Mouse (Mus musculus) erythroblast, embryonic 14.5 days (primary cell): ENCODE measurements around the gene Olfr263. TPM values are rescaled to one million over a fixed set of nuclear protein-coding genes. Genes with fewer than 3 reads are reported as not detected.

ENCODE experiments used
- H3K27me3 ChIP-seq: 2 replicates; pipeline ENCODE4 v1.6.1; 2012; ENCODE audit warnings: inconsistent platforms; ENCODE audit not compliant: control insufficient read depth
- H3K36me3 ChIP-seq: 2 replicates; pipeline ENCODE4 v1.6.1; 2012; ENCODE audit warnings: mild to moderate bottlenecking, inconsistent platforms; ENCODE audit not compliant: control insufficient read depth
- H3K4me1 ChIP-seq: 2 replicates; pipeline ENCODE4 v1.6.1; 2012; ENCODE audit warnings: inconsistent platforms; ENCODE audit not compliant: control insufficient read depth
- H3K4me3 ChIP-seq: replicated peaks from 2 replicates; pipeline ENCODE3; 2012; ENCODE audit warnings: moderate library complexity, mild to moderate bottlenecking, inconsistent platforms
- H3K9me3 ChIP-seq: 2 replicates; pipeline ENCODE4 v1.6.1; 2012; ENCODE audit warnings: low read length, inconsistent platforms, mixed read lengths; ENCODE audit not compliant: control insufficient read depth
- GATA1 ChIP-seq: IDR thresholded peaks from 2 replicates; pipeline ENCODE4 v1.6.1; 2012; ENCODE audit warnings: low read length, inconsistent platforms, mixed read lengths
- TAL1 ChIP-seq: IDR thresholded peaks from 3 replicates; pipeline ENCODE4 v1.6.1; 2012; ENCODE audit warnings: low read length, inconsistent platforms, mixed read lengths
- polyA plus RNA-seq: library from polyadenylated mRNA; stranded (reverse); fragments of >175 nt; gene quantifications from 2 replicates; pipeline ENCODE4 v1.2.3, GENCODE M21; 2012

Gene Olfr263
- polyA plus RNA-seq, 1 experiment = not detected

- Histone ChIP-seq H3K9me3 (no peaks in the 10 kb centered on the region), H3K27me3 (peaks cover 2% of the 10 kb centered on the region; the same call in 1 of the 2 replicates), H3K36me3 (peaks cover 5% of the 10 kb centered on the region), H3K4me3 (no peak overlapping the region), H3K4me1 (peaks cover 52% of the 10 kb centered on the region)
- no peak for TF ChIP-seq TAL1
- TF ChIP-seq GATA1 = no peak
Measured at GRCm38 (mm10) chr13:21176733-21177132, 47.3 kb downstream of the Olfr263 start.

- Histone ChIP-seq H3K36me3 (peaks cover 14% of the 10 kb centered on the region), H3K4me3 (no peak overlapping the region), H3K4me1 (peaks cover 53% of the 10 kb centered on the region), H3K27me3 (peaks cover 2% of the 10 kb centered on the region; the same call in 1 of the 2 replicates), H3K9me3 (no peaks in the 10 kb centered on the region)
- TF ChIP-seq TAL1 (no peak), GATA1 (no peak)
Measured at GRCm38 (mm10) chr13:21177657-21178056, 48.2 kb downstream of the Olfr263 start.

GRCm38 (mm10) chr13:21178364-21178763, 48.9 kb downstream of the Olfr263 start:
- peaks cover 22% of the 10 kb centered on the region for H3K36me3 ChIP-seq
- no peaks in the 10 kb centered on the region for H3K9me3 ChIP-seq
- peaks cover 52% of the 10 kb centered on the region for H3K4me1 ChIP-seq
- H3K27me3 ChIP-seq = peaks cover 2% of the 10 kb centered on the region; the same call in 1 of the 2 replicates
- TF ChIP-seq TAL1 (no peak), GATA1 (no peak)
- H3K4me3 ChIP-seq = no peak overlapping the region

DNA sequence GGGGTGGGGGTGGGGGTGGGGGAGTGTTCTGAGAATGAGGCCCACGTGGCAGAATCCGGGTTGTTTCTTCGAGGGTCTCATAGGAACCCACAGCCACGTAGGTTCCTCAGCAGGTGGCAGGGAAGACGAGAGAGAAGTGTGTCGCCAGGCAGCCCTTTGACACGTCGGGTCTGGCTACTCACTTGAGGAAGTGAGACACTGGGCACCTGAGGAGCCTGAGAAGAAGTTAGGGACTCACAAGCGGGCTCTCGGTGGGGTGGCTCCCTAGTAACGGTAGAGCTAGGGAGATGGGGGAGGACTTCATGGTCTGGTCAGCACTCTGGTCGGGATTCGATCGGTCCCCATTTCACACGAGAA, 49.9 kb downstream of the Olfr263 start, which contains the start of gene Trim27:
TSS of gene Trim27 (plus strand) at position 79 of the 357 bp plus-strand sequence.
- peaks cover 52% of the 10 kb centered on the region for H3K4me1 ChIP-seq
- peaks cover 31% of the 10 kb centered on the region for H3K36me3 ChIP-seq
- H3K4me3 ChIP-seq = peak within 1 kb of the TSS; percentile 68
- TF ChIP-seq TAL1 (no peak), GATA1 (no peak)
- no peaks in the 10 kb centered on the region for H3K9me3 ChIP-seq
- H3K27me3 ChIP-seq = peaks cover under 1% of the 10 kb centered on the region; the same call in 1 of the 2 replicates

DNA sequence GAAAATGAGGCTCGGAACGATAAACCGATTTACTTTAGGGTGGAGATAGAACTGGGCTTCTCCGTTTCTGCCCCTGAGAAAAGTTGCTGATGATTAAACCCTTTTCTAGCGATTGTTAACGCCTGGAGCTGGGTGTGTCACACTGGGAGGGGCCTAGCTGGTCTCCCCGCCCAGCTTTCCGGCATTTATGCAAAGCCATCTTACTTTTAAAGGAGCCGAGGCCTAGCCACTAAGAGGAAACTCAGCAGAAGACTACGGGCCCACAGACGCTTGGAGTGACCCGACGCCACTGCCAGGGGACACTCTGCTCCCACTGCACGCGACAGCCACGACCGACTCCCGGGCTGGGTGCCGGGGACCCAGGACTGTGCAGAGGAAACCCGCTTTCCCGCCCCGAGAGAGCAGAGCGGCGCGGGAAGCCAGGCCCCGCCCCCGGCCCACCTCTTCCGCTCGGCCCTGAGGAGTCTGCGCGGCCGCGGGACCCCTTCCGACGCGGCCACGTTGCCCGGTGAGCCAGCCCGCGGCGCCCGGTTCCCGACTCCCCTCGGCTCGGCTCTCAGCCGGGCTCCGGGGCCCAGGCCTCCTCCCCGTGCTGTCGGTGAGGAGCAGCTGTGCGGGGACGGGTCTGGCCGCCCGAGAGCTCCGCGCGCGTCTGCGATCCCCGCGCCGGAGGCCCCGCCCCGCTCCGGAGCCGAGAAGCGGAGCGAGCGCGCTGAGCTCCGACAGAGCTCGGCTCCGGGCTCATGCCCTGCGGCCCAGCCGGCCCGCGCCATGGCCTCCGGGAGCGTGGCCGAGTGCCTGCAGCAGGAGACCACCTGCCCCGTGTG, 50.5 kb downstream of the Olfr263 start:
- H3K4me1 ChIP-seq = peaks cover 56% of the 10 kb centered on the region
- peak overlapping the region; percentile 68 for H3K4me3 ChIP-seq
- no peak for TF ChIP-seq GATA1
- TF ChIP-seq TAL1 = no peak

DNA sequence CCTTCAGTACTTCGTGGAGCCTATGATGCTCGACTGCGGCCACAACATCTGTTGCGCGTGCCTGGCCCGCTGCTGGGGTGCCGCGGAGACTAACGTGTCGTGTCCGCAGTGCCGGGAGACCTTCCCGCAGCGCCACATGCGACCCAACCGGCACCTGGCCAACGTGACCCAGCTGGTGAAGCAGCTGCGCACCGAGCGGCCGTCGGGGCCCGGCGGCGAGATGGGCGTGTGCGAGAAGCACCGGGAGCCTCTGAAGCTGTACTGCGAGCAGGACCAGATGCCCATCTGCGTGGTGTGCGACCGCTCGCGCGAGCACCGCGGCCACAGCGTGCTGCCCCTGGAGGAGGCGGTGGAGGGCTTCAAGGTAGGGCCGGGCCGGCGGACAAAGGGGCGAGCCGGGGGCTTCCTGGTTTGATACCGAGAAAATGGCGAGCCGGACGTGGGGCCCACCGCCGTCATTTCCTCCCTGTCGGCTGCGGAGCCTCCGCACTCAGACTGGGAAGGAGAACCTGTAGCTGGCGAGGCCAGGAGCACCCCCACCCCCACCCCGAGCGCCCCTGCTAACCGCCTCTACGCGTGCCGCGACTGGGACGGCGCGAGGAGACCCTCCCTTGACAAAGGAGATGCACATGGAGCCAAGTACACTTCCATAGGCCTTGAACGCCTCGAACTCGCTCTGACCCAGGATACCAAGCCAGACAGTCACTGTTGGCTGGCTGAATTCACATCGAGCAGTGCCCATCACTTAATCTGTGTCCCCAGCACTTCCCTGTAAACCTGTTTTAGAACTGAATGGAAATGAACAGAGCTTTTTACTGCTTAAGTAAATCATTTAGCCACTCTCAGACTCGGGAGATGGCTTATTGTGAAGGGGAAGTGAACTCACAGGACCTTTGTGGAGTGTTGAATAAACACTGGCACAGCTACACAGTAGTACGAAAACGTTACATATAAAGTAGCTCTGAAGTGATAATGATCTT, 51.4 kb downstream of the Olfr263 start:
- H3K36me3 ChIP-seq = peaks cover 46% of the 10 kb centered on the region
- H3K4me1 ChIP-seq = peaks cover 65% of the 10 kb centered on the region
- no peaks in the 10 kb centered on the region for H3K27me3 ChIP-seq
- TF ChIP-seq TAL1 (no peak), GATA1 (no peak)
- H3K4me3 ChIP-seq = peak overlapping the region; percentile 68
- H3K9me3 ChIP-seq = no peaks in the 10 kb centered on the region

More for the DNA sequence above, 50.5 kb downstream of the Olfr263 start:
- Histone ChIP-seq H3K27me3 (no peaks in the 10 kb centered on the region), H3K9me3 (no peaks in the 10 kb centered on the region), H3K36me3 (peaks cover 37% of the 10 kb centered on the region)

DNA sequence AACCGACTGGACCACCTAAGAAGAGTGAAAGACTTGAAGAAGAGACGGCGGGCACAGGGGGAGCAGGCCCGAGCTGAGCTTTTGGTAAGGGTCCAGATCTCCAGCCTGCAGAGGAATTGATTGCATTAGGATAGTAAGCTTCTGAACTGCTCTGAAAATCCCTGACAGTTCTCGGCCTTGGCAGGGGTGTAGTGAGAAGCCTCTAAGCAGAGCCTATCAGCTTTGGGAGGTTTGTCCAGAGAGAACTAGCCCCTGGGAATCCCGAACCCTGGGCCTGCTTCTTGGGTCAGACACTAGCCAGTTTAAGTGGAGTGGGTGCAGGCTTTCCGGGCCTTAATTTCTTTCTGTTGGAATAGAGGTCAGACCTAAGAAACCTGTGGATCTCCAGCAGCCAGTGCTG, 52.6 kb downstream of the Olfr263 start:
- peaks cover 58% of the 10 kb centered on the region for H3K36me3 ChIP-seq
- H3K9me3 ChIP-seq = no peaks in the 10 kb centered on the region
- H3K27me3 ChIP-seq = no peaks in the 10 kb centered on the region
- H3K4me1 ChIP-seq = peaks cover 65% of the 10 kb centered on the region
- no peak for TF ChIP-seq GATA1
- peak overlapping the region; percentile 68 for H3K4me3 ChIP-seq

- H3K36me3 ChIP-seq = peaks cover 69% of the 10 kb centered on the region
- H3K27me3 ChIP-seq = no peaks in the 10 kb centered on the region
- no peak overlapping the region for H3K4me3 ChIP-seq
- H3K4me1 ChIP-seq = peaks cover 61% of the 10 kb centered on the region
- no peaks in the 10 kb centered on the region for H3K9me3 ChIP-seq
- TF ChIP-seq TAL1 (no peak), GATA1 (no peak)
Measured at GRCm38 (mm10) chr13:21183066-21183465, 53.6 kb downstream of the Olfr263 start.

GRCm38 (mm10) chr13:21183661-21184060, 54.2 kb downstream of the Olfr263 start:
- Histone ChIP-seq H3K36me3 (peaks cover 75% of the 10 kb centered on the region), H3K27me3 (no peaks in the 10 kb centered on the region), H3K9me3 (no peaks in the 10 kb centered on the region), H3K4me3 (no peak overlapping the region), H3K4me1 (peaks cover 55% of the 10 kb centered on the region)
- no peak for TF ChIP-seq TAL1
- no peak for TF ChIP-seq GATA1
